Mouse (Mus musculus): ENCODE data around the gene Gm2022. TPM values are rescaled to one million over a fixed set of nuclear protein-coding genes. Genes with fewer than 3 reads are reported as not detected.
"Not testable (repeated sequence)": the region's sequence is repeated elsewhere in the genome, so short reads cannot be mapped to it uniquely, and the experiment has no call there.

Gene Gm2022
- polyA plus RNA-seq (2012; rRNA removed) = not detected in 2 replicates

GRCm38 (mm10) chr12:87895070-87895469 lies at the start of gene Gm2022:
Gm2022 (plus strand) TSS chr12:87895370.
- H3K27me3 ChIP-seq (ENCODE audit: control insufficient read depth, insufficient read depth, low read length); H3K4me1 ChIP-seq (ENCODE audit: control insufficient read depth, insufficient read depth, low read length); H3K4me3 ChIP-seq (replicated peaks; ENCODE audit: insufficient read depth, low read depth, low read length); H3K27ac ChIP-seq (ENCODE audit: insufficient read depth, low read length); DNase-seq: not testable (repeated sequence)
- 92% methylated on average over 1 of the region's 1 CpGs for WGBS

GRCm38 (mm10) chr12:87850657-87851056 lies 44.5 kb upstream of the Gm2022 start:
- not testable (repeated sequence) for H3K4me3 ChIP-seq (replicated peaks; ENCODE audit: insufficient read depth, low read depth, low read length); H3K27ac ChIP-seq (ENCODE audit: insufficient read depth, low read length); H3K4me1 ChIP-seq (ENCODE audit: control insufficient read depth, insufficient read depth, low read length); DNase-seq; H3K27me3 ChIP-seq (ENCODE audit: control insufficient read depth, insufficient read depth, low read length)
- WGBS = no CpG with 5 or more reads among the region's 2 CpGs

GRCm38 (mm10) chr12:87856067-87856466 lies 39.1 kb upstream of the Gm2022 start:
- DNase-seq; H3K4me3 ChIP-seq (replicated peaks; ENCODE audit: insufficient read depth, low read depth, low read length); H3K27ac ChIP-seq (ENCODE audit: insufficient read depth, low read length); H3K4me1 ChIP-seq (ENCODE audit: control insufficient read depth, insufficient read depth, low read length); H3K27me3 ChIP-seq (ENCODE audit: control insufficient read depth, insufficient read depth, low read length): not testable (repeated sequence)
- 85% methylated on average over 1 of the region's 1 CpGs for WGBS

GRCm38 (mm10) chr12:87861740-87862692 lies 33.2 kb upstream of the Gm2022 start:
- not testable (repeated sequence) for H3K27ac ChIP-seq (ENCODE audit: insufficient read depth, low read length); DNase-seq; H3K4me1 ChIP-seq (ENCODE audit: control insufficient read depth, insufficient read depth, low read length); H3K4me3 ChIP-seq (replicated peaks; ENCODE audit: insufficient read depth, low read depth, low read length); H3K27me3 ChIP-seq (ENCODE audit: control insufficient read depth, insufficient read depth, low read length)
- WGBS = 83% methylated on average over 23 of the region's 23 CpGs

- DNase-seq; H3K4me3 ChIP-seq (replicated peaks; ENCODE audit: insufficient read depth, low read depth, low read length); H3K27ac ChIP-seq (ENCODE audit: insufficient read depth, low read length); H3K27me3 ChIP-seq (ENCODE audit: control insufficient read depth, insufficient read depth, low read length); H3K4me1 ChIP-seq (ENCODE audit: control insufficient read depth, insufficient read depth, low read length): not testable (repeated sequence)
- WGBS = 81% methylated on average over 10 of the region's 11 CpGs
These were observed 31.5 kb upstream of the Gm2022 start for GRCm38 (mm10) chr12:87863638-87864037.

GRCm38 (mm10) chr12:87864048-87864447 lies 31.1 kb upstream of the Gm2022 start:
- not testable (repeated sequence) for H3K27ac ChIP-seq (ENCODE audit: insufficient read depth, low read length); H3K4me1 ChIP-seq (ENCODE audit: control insufficient read depth, insufficient read depth, low read length)
- 73% methylated on average over 2 of the region's 2 CpGs for WGBS

GRCm38 (mm10) chr12:87873772-87874171 lies 21.4 kb upstream of the Gm2022 start, which contains the start of gene Gm2016:
Gm2016 (plus strand) TSS chr12:87874072.
- WGBS = 83% methylated on average over 5 of the region's 5 CpGs
- not testable (repeated sequence) for H3K4me3 ChIP-seq (replicated peaks; ENCODE audit: insufficient read depth, low read depth, low read length); H3K27ac ChIP-seq (ENCODE audit: insufficient read depth, low read length); DNase-seq; H3K4me1 ChIP-seq (ENCODE audit: control insufficient read depth, insufficient read depth, low read length); H3K27me3 ChIP-seq (ENCODE audit: control insufficient read depth, insufficient read depth, low read length)

More at GRCm38 (mm10) chr12:87864048-87864447, 31.1 kb upstream of the Gm2022 start:
- DNase-seq; H3K27me3 ChIP-seq (ENCODE audit: control insufficient read depth, insufficient read depth, low read length); H3K4me3 ChIP-seq (replicated peaks; ENCODE audit: insufficient read depth, low read depth, low read length): not testable (repeated sequence)

- not testable (repeated sequence) for H3K4me3 ChIP-seq (replicated peaks; ENCODE audit: insufficient read depth, low read depth, low read length); H3K4me1 ChIP-seq (ENCODE audit: control insufficient read depth, insufficient read depth, low read length); H3K27ac ChIP-seq (ENCODE audit: insufficient read depth, low read length); H3K27me3 ChIP-seq (ENCODE audit: control insufficient read depth, insufficient read depth, low read length); DNase-seq
- WGBS = 57% methylated on average over 2 of the region's 2 CpGs
These were observed 24.6 kb downstream of the Gm2022 start, which contains the start of gene Gm2035 for GRCm38 (mm10) chr12:87919721-87920120. Gm2035 (minus strand) TSS chr12:87919857.

Other genes with a start within 250 kb of the Gm2022 start
- not detected in 2 replicates for gene Gm21319, start 119.6 kb upstream of the Gm2022 start, polyA plus RNA-seq (2012; rRNA removed)
- gene Gm21936, start 99.9 kb upstream of the Gm2022 start, polyA plus RNA-seq (2012; rRNA removed) = not detected in 2 replicates
- not detected in 2 replicates for gene BB287469, start 78.8 kb upstream of the Gm2022 start, polyA plus RNA-seq (2012; rRNA removed)
- gene Gm2001, start 53.0 kb upstream of the Gm2022 start, polyA plus RNA-seq (2012; rRNA removed) = not detected in 2 replicates
- not detected in 2 replicates for gene Gm2016, start 21.3 kb upstream of the Gm2022 start, polyA plus RNA-seq (2012; rRNA removed)
- not detected in 2 replicates for gene Gm2035, start 24.5 kb downstream of the Gm2022 start, polyA plus RNA-seq (2012; rRNA removed)
- gene Gm2042, start 58.7 kb downstream of the Gm2022 start, polyA plus RNA-seq (2012; rRNA removed) = not detected in 2 replicates
- not detected in 2 replicates for gene Gm2075, start 116.5 kb downstream of the Gm2022 start, polyA plus RNA-seq (2012; rRNA removed)
- not detected in 2 replicates for gene Gm6803, start 123.4 kb downstream of the Gm2022 start, polyA plus RNA-seq (2012; rRNA removed)
- gene Gm2056, start 131.6 kb downstream of the Gm2022 start, polyA plus RNA-seq (2012; rRNA removed) = not detected in 2 replicates
- not detected in 2 replicates for gene Gm16368, start 188.3 kb downstream of the Gm2022 start, polyA plus RNA-seq (2012; rRNA removed)

Measured in cerebellum, adult 2 months (tissue).